Mouse (Mus musculus): ENCODE results near the gene Anks1b.

- TF ChIP-seq JUND (IDR thresholded peaks at IDR 0.05; ENCODE audit: low read depth, low read length) (no peak), CTCF (IDR thresholded peaks at IDR 0.05 in 2 of 3, conservative IDR thresholded peaks at IDR 0.05 in 1 of 3; ENCODE audit: control insufficient read depth in 1 of 3, insufficient read depth in 1 of 3, low read depth in 2 of 3, low read length in 3 of 3, poor library complexity in 1 of 3, severe bottlenecking in 1 of 3) (no peak), TAL1 (IDR thresholded peaks at IDR 0.05; ENCODE audit: low read length) (no peak), POLR2AphosphoS2 (IDR thresholded peaks at IDR 0.05; ENCODE audit: low read length) (no peak), EP300 (IDR thresholded peaks at IDR 0.05; ENCODE audit: low read depth in 1 of 2, low read length in 2 of 2) (no peak), POLR2A (IDR thresholded peaks at IDR 0.05; ENCODE audit: control insufficient read depth in 1 of 2, insufficient read depth in 1 of 2, low read depth in 1 of 2, low read length in 2 of 2, poor library complexity in 1 of 2) (no peak), NELFE (IDR thresholded peaks at IDR 0.05; ENCODE audit: low read depth, low read length) (no peak), ETS1 (IDR thresholded peaks at IDR 0.05; ENCODE audit: low read depth, low read length) (no peak)
Measured at GRCm38 (mm10) chr10:89868211-89868610, 5.1 kb upstream of the Anks1b start.
